Mouse (Mus musculus): Measurements from ENCODE around the gene Cubn.

Gene Cubn

DNA sequence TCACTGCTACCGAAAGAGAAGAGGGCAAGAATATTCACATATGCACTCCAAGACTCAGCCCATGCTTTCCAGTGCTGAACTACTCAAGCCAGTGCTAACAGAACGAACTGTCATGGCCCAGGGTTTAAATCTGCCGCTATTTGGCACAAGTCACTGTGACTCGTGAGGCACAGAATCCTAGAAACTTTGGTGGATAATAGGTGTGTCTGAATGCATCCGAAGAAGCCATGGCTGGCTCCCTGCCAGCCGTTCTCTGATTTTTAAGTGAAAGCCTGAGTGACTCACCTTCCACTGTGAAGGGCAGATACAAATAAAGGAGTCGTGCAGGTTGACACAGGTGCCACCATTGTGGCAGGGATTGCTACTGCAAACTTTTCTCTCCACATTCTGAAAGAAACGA lies 5.1 kb downstream of the Cubn start:
- DNase-seq (ENCODE audit: extremely low read depth, insufficient read length, low spot score): peak; percentile 20

GRCm38 (mm10) chr2:13484566-13484965 lies 7.0 kb downstream of the Cubn start:
- no peak for DNase-seq (ENCODE audit: extremely low read depth, insufficient read length, low spot score)

DNA sequence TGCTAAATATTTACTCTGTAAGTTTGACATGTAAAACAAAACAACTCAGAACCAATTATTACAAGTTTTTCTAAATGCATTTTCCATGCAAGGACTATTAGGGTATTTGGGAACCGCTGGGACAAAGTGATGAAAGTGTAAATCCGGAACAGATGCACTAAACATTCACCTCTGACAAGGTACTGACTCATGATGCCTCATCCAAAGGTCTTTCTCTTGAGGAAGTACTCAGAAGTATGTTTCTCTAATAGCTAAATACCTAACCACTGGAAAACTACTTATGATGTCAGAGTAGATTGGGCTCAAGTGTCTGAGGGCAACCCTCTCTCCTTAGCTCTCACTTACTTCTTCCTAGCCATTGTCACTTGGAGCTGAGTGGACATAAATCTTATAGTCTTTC lies 10.9 kb downstream of the Cubn start:
- DNase-seq (ENCODE audit: extremely low read depth, insufficient read length, low spot score): peak; percentile 10

DNA sequence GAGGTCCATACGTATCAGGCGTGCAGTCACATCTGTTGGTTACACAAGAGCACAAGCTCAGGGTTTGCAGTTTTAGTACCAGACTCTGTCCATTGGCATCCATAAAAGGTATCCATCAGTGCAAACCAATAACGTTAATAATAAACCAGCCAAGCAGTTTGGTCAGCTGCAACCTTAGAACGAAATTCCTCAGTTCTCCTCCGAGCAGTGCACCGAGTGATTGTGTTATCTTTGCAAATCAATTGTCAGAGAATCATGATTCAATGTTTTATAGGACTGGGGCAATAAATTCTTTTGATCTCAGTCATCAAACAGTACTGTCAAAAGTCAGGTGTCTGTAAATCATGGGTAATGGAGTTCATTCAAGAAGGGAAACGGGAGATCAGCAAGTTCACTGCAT lies 12.4 kb downstream of the Cubn start:
- DNase-seq (ENCODE audit: extremely low read depth, insufficient read length, low spot score): no peak

- DNase-seq (ENCODE audit: extremely low read depth, insufficient read length, low spot score): no peak
Measured at GRCm38 (mm10) chr2:13470108-13470507, 21.5 kb downstream of the Cubn start.

DNA sequence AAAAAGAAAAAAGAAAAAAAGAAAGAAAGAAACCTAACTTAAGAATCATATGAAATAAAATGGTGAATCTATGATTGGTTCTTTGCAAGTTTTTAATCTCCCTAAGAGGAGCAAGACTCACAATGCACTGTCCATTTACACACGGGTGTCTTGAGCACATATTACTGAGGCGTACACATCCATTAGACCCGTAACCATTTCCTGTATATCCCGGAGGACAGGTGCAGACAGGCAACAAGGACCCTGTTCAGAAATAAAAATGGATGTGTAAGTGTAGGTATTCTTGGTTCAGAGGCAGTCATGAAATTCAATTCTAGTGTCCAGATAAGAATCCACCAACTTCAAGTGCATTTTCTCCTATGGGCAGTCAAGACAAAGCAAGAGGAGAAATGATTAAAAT lies 22.0 kb downstream of the Cubn start:
- no peak for DNase-seq (ENCODE audit: extremely low read depth, insufficient read length, low spot score)

- no peak for DNase-seq (ENCODE audit: extremely low read depth, insufficient read length, low spot score)
Measured at GRCm38 (mm10) chr2:13466685-13467084, 24.9 kb downstream of the Cubn start.

DNA sequence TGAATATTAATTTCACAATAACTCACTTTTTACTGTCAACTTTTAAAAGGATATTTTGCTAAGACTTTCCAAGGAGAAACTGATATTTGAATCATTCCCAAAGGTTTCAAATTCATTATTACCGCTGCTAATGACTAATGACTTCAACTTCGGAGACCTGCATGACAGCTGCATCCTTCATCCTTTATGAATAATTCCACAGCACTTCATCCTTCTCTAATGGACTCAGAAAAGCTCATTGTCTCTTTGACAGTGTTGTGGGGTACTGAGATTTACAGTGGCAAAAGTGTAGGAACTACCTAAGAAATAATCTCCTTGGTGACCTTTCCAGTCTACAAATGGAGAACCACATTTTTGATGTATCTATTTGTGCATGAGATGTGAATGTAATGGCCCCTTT lies 33.5 kb downstream of the Cubn start:
- no peak for DNase-seq (ENCODE audit: extremely low read depth, insufficient read length, low spot score)

GRCm38 (mm10) chr2:13456821-13457220 lies 34.8 kb downstream of the Cubn start:
- no peak for DNase-seq (ENCODE audit: extremely low read depth, insufficient read length, low spot score)

DNA sequence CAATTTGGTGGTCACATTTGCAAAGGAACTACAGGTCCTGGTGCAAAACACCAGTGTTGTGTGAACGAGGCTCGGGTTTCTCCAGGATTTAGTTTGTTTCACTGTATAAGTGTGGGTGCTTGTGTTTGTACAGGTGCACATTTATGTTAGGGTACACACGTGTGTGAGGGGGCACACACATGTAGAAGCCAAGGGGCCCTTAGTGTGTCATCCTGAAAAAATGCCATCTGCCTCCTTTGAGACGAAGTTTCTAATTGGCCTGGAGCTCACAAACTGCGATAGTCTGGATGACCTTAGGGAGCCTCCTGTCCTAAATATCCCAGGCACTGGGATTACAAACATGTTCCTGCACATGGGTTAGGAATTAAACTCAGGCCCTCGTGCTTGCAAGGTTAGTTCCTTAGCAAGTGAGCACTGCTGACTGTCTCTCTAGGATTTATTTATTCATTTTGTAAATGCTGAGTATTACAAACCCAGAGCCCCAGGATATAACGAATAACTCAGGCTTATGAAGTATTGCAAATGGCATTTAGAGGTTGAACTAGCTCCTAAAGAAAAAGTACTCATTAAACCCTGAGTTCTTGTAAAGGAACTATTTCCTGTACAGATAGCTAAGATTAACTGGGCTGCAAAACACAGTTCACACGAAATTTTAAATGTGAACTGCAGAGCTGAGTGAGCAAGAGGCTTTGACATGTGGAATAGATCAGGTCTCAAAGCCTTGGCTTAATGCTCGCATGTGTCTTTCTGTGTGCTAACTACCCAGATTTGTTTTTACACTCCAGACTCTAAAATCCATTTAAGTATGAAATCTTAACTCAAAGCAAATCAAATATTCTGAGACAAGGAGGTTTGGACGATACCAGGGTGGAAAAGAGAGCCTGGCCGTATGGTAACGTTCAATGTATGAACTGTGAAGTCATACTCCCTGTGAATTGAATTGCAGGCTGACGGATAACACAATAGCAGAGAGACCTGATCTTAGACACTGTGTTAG lies 39.8 kb downstream of the Cubn start:
- DNase-seq (ENCODE audit: extremely low read depth, insufficient read length, low spot score): no peak

- peak; percentile 60 for DNase-seq (ENCODE audit: extremely low read depth, insufficient read length, low spot score)
Measured at GRCm38 (mm10) chr2:13450895-13451294, 40.7 kb downstream of the Cubn start.

- peak; percentile 13 for DNase-seq (ENCODE audit: extremely low read depth, insufficient read length, low spot score)
Measured at GRCm38 (mm10) chr2:13450470-13450869, 41.1 kb downstream of the Cubn start.

DNA sequence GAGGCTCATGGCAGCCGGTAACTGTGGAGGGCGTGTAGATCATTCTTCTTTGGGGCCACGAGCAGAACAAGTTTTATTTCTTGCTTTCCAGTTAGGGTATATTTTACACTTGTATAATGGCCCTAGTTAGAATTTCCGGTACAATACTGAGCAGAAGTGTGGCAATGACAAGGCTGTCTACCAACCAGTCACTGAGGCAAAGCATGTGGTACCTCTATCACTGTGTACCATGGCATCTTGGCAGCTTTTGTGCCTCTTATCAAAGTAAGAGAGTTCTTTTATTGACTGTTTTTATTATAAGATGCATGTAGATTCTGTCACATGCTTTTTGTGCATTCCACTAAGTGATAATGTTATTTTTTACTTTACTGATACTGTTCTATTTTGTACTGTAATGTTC lies 46.5 kb downstream of the Cubn start:
- no peak for DNase-seq (ENCODE audit: extremely low read depth, insufficient read length, low spot score)

DNA sequence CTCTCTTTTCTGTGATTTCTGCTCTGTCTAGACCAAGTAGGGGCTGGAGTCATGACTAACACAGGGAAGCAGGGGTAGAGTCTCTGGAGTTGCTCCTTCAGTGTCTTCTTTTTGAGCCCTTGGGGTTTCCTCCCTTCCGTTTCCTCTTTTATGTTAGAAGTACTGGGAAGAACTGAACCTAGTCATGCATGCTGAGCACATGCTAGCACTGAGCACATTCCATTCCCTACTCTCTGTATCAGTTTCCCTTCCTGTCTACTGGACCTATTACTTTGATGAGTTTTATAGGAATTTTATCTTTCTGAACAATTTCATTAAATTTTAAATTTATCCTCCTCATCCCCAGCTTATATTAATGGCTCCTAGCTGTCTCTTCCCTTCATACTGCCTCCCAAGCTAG lies 52.6 kb downstream of the Cubn start:
- no peak for DNase-seq (ENCODE audit: extremely low read depth, insufficient read length, low spot score)

GRCm38 (mm10) chr2:13438275-13438845 lies 53.3 kb downstream of the Cubn start:
- no peak for DNase-seq (ENCODE audit: extremely low read depth, insufficient read length, low spot score)

GRCm38 (mm10) chr2:13432002-13432401 lies 59.6 kb downstream of the Cubn start:
- no peak for DNase-seq (ENCODE audit: extremely low read depth, insufficient read length, low spot score)

GRCm38 (mm10) chr2:13421974-13422760 lies 69.4 kb downstream of the Cubn start:
- DNase-seq (ENCODE audit: extremely low read depth, insufficient read length, low spot score): no peak

- DNase-seq (ENCODE audit: extremely low read depth, insufficient read length, low spot score): no peak
Measured at GRCm38 (mm10) chr2:13416765-13417524, 74.7 kb downstream of the Cubn start.

GRCm38 (mm10) chr2:13413520-13414178 lies 78.0 kb downstream of the Cubn start:
- DNase-seq (ENCODE audit: extremely low read depth, insufficient read length, low spot score): peak; percentile 61

DNA sequence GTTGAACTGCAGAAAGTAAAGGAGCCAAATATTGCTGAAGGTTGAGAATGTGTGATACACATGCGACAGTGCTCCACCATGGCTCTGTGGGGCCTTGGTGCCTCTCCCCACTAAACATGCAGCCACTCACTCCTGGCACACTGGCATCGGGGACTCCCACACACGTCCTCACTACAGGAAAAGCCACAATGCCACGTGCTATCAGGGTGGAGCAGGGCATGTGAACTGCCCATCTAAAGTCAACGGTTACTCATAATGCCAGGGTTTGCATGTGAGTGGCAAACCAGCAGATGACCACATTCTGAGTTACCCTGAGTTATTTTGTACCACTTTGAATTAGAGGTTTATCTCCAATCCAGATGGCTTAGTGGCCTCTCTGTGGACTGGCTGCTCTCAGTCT lies 81.0 kb downstream of the Cubn start:
- DNase-seq (ENCODE audit: extremely low read depth, insufficient read length, low spot score): peak; percentile 80

Measured in 3134 (cell line).